Mouse (Mus musculus) kidney, adult 11 months (tissue): ENCODE measurements around the gene Prss53.
"Not testable (repeated sequence)": the region's sequence is repeated elsewhere in the genome, so short reads cannot be mapped to it uniquely, and the experiment has no call there.

Experiments used
- DNase-seq: peaks from one replicate; pipeline ENCODE4 v3.0.0; 2022

Gene Prss53

DNA sequence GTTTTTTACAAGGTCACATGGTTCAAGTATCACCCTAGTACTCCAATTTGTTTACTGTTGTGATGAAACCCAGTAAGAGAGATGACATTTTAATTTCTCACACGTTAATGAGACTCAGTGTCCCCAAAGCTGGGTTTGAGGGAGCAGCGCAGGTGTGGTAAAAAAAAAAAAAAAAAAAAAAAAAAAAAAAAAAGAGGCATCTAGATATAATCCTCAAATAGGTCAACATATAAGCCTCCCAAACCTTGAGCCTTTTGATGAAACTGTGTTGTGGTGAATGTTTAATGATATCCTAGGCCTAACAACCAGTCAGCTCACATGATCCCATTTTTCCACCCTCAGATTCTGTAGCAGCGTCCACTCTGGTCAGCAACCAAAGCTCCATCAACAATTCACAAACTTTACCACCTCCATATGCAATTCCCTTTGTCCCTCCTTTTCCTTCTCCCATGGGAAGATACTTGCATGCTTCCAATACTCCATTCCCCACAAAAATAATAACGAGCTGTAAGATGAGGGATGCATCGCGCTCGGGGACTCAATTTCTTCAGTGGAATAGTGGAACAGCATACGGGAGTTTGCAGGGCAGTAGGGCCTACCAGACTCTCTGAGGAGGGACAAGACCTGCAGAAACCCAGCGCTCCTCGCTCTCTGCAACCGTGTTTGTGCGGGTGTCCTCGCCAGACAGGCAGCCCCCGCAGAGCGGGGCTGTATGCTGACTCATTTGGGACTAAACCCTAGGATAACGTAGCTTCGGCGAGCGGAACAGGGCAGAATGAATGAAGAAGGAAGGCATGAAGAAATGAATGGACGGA lies 15.8 kb downstream of the Prss53 start:
- no peak for DNase-seq

DNA sequence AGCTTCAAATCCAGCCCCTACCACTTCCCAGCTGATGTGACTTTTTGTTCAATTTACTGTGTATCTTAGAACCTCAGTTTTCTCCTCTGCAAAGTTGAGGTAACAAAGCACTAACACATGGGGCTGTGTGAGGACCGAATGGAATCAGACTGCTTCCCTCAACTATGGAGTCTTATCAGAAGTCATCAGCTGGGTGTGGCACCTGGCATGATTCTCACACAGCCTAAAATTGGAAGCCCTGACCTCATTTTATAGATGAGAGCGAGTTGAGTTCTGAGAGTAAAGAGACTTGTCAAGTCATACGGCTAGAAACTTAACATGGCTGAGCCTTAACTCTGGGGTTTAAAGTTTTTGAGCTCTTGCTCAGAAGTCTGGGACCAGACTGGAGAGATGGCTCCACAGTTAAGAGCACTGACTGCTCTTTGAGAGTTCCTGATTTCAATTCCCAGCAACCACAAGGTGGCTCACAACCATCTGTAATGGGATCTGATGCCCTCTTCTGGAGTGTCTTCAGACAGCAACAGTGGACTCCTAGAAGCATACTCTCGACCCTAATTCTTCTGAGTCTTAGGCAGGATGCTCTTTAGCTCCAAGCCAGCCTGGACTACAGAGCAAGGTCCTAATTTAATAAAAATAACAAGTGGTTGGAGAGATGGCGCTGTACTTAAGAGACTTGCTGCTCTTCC lies 20.5 kb downstream of the Prss53 start:
- no peak for DNase-seq

GRCm38 (mm10) chr7:127869149-127869810 lies 21.5 kb downstream of the Prss53 start:
- DNase-seq = no peak

DNA sequence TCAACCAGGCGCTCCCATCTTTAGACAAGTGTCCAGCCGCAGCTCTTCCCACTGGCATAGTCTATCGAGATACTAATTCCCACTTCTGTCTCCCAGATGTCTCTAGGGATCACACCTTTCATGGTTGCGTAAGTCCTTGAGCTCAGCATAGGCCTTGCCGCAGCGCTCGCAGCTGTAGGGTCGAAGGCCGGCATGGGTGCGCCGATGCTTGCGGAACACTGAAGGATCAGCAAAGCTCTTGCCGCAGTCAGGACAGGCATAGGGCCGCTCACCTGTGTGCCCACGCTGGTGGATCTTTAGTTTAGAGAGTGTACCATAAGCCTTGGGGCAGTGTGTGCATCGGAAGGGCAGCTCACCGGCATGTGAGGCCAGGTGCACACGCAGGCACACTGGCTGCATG lies 23.1 kb downstream of the Prss53 start:
- no peak for DNase-seq

DNA sequence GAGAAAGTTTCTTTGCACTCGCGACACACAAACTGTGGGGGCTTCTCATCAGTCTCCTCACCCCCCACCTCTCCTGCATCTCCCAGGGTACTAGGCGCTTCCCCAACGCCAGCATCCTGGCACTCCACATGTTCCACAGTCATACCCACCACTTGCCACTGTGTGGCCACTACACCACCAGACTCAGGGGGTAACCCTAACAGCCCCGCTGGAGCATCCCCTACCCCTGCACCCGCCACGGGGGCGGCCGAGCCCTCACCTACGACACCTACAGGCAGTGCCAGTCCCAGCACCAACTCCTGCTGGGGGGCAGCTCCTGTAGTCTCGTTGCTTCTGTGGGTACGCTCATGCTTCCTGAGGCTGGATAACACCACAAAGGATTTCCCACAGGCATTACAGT lies 24.3 kb downstream of the Prss53 start:
- DNase-seq = no peak

GRCm38 (mm10) chr7:127858258-127858657 lies 32.5 kb downstream of the Prss53 start:
- DNase-seq = no peak

GRCm38 (mm10) chr7:127850906-127851305 lies 39.9 kb downstream of the Prss53 start:
- no peak for DNase-seq

GRCm38 (mm10) chr7:127849973-127850875 lies 40.5 kb downstream of the Prss53 start:
- DNase-seq = no peak

DNA sequence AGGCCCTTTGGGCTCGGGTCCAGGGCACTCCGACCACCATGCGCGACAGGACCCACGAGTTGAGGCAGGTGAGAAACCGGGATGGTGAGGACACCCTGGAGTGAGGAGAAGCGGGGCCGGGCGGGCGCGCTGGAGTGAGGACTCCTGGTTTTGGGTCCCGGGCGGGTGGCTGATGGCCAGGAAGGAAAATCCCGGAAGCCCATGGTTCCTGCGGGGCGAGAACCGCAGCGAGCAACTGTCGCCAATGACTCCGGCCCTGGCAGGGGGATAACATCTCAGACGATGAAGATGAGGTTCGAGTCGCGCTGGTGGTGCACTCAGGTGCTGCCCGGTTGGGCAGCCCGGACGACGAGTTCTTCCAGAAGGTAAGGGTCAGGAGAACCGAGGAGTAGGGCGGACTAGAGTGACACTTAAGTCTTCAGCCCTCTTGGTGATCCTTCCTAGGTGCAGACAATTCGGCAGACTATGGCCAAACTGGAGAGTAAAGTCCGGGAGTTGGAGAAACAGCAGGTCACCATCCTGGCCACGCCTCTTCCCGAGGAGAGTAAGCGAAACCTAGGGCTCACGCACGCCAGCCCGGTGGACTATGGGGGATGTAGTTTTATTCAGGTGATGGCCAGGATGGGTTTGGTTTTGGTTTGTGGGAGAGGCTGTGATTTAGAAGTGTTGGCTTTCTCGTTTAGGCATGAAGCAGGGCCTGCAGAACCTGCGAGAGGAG lies 48.6 kb downstream of the Prss53 start:
- peak; percentile 87 for DNase-seq

DNA sequence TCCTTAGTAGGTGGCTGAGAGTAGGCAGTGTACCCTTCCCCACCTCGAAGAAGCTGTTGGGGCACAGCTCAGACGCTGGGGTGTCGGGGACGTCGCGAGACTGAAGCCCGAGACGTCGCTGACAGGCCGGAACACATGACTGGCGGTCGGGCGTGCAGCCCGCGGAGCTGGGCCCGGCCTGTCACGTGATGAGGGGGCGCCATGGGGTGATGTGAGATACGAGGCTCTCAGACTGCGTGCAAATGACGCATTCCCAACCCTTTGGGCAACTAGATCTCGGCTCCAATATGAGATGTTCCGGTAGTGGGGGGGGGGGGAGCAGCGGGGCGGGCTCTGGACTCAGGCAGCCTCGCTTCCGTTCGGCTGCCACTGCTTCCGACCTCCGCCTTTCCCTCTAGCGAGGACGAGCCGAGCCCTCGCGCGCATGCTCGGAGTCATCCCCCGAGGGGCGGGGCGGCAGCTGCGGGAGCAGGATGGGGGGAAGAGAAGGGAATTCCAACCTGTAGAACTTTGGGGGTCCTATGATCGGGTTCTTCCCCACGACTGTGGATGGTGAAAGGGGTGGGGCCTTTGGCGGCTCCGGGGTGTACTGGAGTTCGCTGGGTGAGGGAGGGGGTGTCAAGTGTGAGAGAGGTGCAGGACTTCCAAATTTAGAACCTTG lies 49.3 kb downstream of the Prss53 start:
- peak; percentile 93 for DNase-seq

DNA sequence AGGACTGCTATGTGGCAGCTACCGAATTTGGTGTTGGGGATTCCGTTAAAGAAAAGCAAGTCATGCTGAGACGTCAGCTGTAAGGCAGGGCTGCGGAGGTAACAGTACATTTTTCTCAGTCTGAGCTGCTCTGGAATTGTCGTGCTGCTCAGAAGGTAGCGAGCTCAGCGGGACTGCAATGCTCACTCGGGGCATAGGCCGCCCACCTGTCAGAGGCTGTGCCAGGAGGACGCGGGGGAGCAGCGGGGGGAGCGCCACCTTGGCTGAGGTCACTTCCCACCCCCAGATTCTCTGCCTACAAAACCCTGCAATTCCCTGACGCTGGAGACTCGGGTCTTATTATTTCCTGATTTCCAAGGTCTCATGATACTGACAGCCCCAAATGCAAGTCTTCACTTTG lies 49.9 kb downstream of the Prss53 start:
- no peak for DNase-seq

DNA sequence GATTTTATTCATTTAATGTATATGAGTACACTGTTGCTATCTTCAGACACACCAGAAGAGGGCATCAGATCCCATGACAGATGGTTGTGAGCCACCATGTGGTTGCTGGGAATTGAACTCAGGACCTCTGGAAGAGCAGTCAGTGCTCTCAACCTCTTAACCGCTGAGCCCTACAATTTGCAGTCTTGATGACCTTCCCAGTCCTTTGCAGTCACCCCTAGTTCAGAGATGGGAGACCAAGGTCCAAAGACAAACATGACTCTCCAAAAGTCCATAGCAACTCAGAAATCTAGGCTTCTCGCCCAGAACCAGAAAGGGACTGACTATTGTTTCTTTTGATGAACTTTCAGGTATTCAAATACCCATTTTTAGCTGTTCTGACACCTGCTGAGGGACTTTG lies 50.7 kb downstream of the Prss53 start:
- not testable (repeated sequence) for DNase-seq

GRCm38 (mm10) chr7:127837878-127838277 lies 52.9 kb downstream of the Prss53 start:
- DNase-seq = not testable (repeated sequence)

DNA sequence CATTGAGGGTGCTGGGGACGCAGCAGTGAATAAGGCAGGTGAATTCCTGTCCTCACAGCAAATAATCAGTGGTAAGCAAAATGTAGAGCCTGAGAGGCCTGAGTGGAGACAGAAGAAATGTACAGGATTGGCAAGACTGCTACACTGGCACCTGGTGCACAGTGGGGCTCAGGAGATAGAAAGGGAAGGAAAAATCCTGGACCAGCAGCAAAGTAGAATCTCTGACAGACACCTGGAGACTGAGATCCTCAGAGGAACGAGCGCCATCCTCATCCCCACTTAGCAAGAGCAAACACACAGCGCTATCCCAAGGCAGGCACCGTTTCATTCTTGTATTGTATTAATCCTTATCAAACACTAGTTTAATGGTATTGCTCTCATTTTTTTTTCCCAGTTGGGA lies 53.3 kb downstream of the Prss53 start:
- no peak for DNase-seq
